Mouse (Mus musculus) heart, embryonic 16.5 days (tissue): Measurements from ENCODE around the gene Snai3. TPM values are rescaled to one million over a fixed set of nuclear protein-coding genes. Genes with fewer than 3 reads are reported as not detected.
A peak's percentile ranks its signal among the peaks of the same experiment; 100 is the strongest.

Experiments
- ATAC-seq: fragments of 200-750 bp; cut with Nextera tagmentation; replicated peaks from 2 replicates; pipeline ENCODE4 v1.8.0; 2017; ENCODE audit warnings: moderate number of reproducible peaks; ENCODE audit not compliant: insufficient read depth, low FRiP score; ENCODE audit errors: extremely low read depth
- H3K27ac ChIP-seq: fragments of 300-500 bp; sonication (generic); 2 replicates; pipeline ENCODE4 v1.5.1; 2014; ENCODE audit warnings: mild to moderate bottlenecking, low read length, control low read depth, moderate library complexity
- H3K27me3 ChIP-seq: fragments of 300-500 bp; sonication (generic); 2 replicates; pipeline ENCODE4 v1.6.1; 2014; ENCODE audit warnings: low read length, mixed read lengths; ENCODE audit not compliant: control insufficient read depth, insufficient read depth
- H3K36me3 ChIP-seq: fragments of 300-500 bp; sonication (generic); 2 replicates; pipeline ENCODE4 v1.6.1; 2014; ENCODE audit not compliant: control insufficient read depth, insufficient read depth
- H3K4me1 ChIP-seq: fragments of 300-500 bp; sonication (generic); 2 replicates; pipeline ENCODE4 v1.6.1; 2014; ENCODE audit warnings: low read length, mixed read lengths; ENCODE audit not compliant: control insufficient read depth, insufficient read depth
- H3K4me2 ChIP-seq: fragments of 300-500 bp; sonication (generic); 2 replicates; pipeline ENCODE4 v1.6.1; 2014; ENCODE audit warnings: low read depth, mild to moderate bottlenecking, control low read depth, low read length
- H3K4me3 ChIP-seq: fragments of 300-500 bp; sonication (generic); 2 replicates; pipeline ENCODE4 v1.5.1; 2014; ENCODE audit warnings: mild to moderate bottlenecking, control low read depth, low read length
- H3K9ac ChIP-seq: fragments of 300-500 bp; sonication (generic); 2 replicates; pipeline ENCODE4 v1.6.1; 2014; ENCODE audit warnings: low read length, control low read depth
- H3K9me3 ChIP-seq: fragments of 300-500 bp; sonication (generic); replicated peaks from 2 replicates; pipeline ENCODE4 v1.6.1; 2016; ENCODE audit warnings: low read length; ENCODE audit not compliant: control insufficient read depth
- WGBS: fragments of 180-500 bp; shearing (Covaris S2); extraction: QIAGEN DNeasy Blood & Tissue Kit; methylation state at CpG from one replicate; pipeline ENCODE4 v1.1.7; 2014; 5-methylcytosine and 5-hydroxymethylcytosine counted together
- polyA plus RNA-seq: library from polyadenylated mRNA; unstranded; fragments of >200 nt; fragmentation: Nextera tagmentation; extraction: Ambion mirVana; gene quantifications from 2 replicates; pipeline ENCODE4 v1.2.1, GENCODE M21; 2015

Snai3 gene
- polyA plus RNA-seq, 1 experiment from 2014 or later, result 3.6 TPM

DNA sequence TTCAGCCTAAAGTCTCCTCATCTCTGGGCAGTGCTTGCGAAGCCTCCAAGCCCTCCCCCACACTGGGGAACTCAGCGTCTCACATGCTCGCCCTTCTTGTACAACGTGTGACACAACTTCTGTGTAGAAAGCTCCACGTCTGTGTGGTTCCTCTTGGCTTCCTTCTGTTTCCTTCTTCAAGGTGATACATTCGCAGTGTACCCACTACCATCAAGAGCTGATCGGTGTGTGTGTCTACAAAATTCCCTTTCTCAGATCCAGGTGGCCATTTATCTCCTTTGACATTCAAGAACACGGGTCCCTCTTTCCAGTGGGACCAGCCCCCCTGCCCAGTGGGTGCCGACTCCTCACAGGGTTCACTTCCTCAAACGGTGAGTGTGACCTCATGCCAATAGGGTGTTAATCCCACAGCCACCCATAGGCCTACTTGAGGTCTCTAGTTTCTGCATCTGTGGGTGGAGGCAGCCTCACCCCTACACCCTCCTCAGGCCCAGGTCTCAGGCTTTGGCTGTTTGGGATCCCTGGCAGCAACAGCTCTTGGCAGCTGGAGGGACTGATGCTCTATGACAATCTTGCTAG, 30.4 kb downstream of the Snai3 start:
- no peak for ATAC-seq
- H3K36me3 ChIP-seq, result no peaks in the 10 kb centered on the region; the same call in none of the 2 replicates
- H3K4me1 ChIP-seq, result peaks cover 14% of the 10 kb centered on the region
- no peak overlapping the region for H3K4me3 ChIP-seq
- no peak overlapping the region for H3K9ac ChIP-seq
- 72% methylated on average over 10 of the region's 10 CpGs for WGBS
- H3K4me2 ChIP-seq, result no peak overlapping the region
- no peaks in the 10 kb centered on the region for H3K27me3 ChIP-seq
- H3K27ac ChIP-seq, result no peak overlapping the region
- no peaks in the 10 kb centered on the region; the same call in 1 of the 2 replicates for H3K9me3 ChIP-seq

DNA sequence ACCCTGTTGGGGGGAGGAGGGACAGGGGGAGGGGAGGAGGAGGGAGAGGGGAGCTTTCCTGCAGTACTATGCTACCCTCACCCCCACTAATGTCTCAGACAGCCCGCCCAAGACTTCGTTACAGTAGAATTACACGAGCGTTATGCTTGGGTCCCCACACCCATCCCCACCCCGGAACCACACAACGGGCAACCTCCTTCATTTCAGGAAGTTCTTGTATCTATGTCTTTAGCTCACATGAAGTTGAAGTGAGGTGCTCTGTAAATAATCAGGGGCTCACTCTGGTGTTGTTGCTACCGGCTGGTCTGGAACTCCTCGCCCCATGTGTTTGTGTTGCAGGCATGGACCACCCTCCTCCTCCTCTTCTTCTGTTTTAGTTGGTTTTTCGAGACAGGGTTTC, 32.4 kb downstream of the Snai3 start:
- no peak overlapping the region for H3K27ac ChIP-seq
- H3K27me3 ChIP-seq, result no peaks in the 10 kb centered on the region
- peaks cover 23% of the 10 kb centered on the region for H3K4me1 ChIP-seq
- WGBS, result 81% methylated on average over 9 of the region's 9 CpGs
- no peaks in the 10 kb centered on the region; the same call in 1 of the 2 replicates for H3K36me3 ChIP-seq
- no peaks in the 10 kb centered on the region for H3K9me3 ChIP-seq
- H3K4me3 ChIP-seq, result no peak overlapping the region
- ATAC-seq, result no peak
- H3K4me2 ChIP-seq, result no peak overlapping the region
- H3K9ac ChIP-seq, result no peak overlapping the region

DNA sequence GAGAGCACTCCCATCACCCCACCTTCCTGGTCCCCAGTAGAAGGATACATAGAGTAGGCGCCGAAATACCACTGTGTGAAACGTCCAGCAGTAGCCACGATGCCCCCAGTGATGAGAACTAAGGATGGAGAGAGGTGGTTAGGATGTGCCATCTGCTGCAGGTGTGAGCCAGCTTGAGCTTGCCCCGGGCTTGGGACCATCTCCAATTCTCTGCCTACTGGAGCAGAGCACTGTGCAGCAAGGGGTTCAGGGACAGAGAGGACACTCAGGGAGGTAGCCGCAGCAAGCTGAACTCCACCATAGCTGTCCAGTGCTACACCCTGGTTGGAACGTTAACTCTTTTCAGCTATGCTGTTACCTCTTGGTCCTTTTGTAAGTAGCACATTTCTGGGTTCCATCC, 32.9 kb downstream of the Snai3 start:
- no peaks in the 10 kb centered on the region; the same call in 1 of the 2 replicates for H3K36me3 ChIP-seq
- H3K4me3 ChIP-seq, result no peak overlapping the region
- H3K9ac ChIP-seq, result no peak overlapping the region
- ATAC-seq, result no peak
- H3K9me3 ChIP-seq, result no peaks in the 10 kb centered on the region
- H3K27me3 ChIP-seq, result no peaks in the 10 kb centered on the region
- peaks cover 21% of the 10 kb centered on the region for H3K4me1 ChIP-seq
- 92% methylated on average over 7 of the region's 7 CpGs for WGBS
- H3K4me2 ChIP-seq, result no peak overlapping the region
- no peak overlapping the region for H3K27ac ChIP-seq

DNA sequence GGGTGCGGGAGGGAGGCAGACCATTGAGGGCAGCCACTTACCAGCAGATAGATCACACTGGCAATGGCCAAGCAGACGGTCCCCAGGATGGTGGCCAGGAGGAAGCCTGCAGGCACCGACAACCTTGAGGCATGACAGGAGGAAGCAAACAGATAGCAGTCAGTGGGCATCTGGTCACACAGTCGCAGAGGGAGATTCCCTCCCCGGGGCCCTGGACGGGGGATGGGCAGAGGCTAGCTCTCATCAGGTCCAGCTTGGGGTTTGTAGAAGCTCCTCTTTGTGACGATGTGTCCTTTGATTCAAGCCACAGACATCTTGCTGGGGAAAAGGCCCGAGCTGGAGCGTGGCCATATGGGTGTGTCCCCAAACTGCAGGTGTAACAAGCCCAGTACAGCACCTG, 34.4 kb downstream of the Snai3 start:
- WGBS, result 58% methylated on average over 9 of the region's 9 CpGs

DNA sequence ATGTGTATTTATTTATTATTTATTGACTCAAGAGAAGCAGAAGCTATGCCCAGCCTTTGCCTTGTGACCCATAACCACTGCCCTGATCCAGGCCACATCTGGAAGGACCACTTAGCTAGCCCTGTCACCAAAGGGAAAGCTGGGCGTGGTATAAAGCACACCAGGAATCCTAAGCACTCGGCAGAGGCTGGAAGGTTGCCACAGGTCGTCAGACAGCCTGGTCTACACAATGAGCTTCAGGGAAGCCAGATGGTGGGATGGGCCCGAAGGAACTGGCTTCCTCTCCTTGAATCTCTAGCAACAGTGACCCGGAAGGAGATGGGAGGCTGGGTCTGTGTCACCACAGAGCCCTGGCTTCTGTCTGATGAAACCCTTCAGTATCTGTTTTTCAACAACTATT, 36.9 kb downstream of the Snai3 start:
- Histone ChIP-seq H3K4me3 (no peak overlapping the region), H3K36me3 (peaks cover 2% of the 10 kb centered on the region; the same call in 1 of the 2 replicates), H3K4me2 (no peak overlapping the region), H3K27me3 (no peaks in the 10 kb centered on the region), H3K9me3 (no peaks in the 10 kb centered on the region), H3K27ac (no peak overlapping the region), H3K4me1 (peaks cover 13% of the 10 kb centered on the region), H3K9ac (no peak overlapping the region)
- 0 out of 2 replicates have a peak, but pooled peaks have one; percentile 49 for ATAC-seq
- WGBS, result 21% methylated on average over 5 of the region's 5 CpGs

More for the DNA sequence above, 34.4 kb downstream of the Snai3 start:
- Histone ChIP-seq H3K27me3 (no peaks in the 10 kb centered on the region), H3K36me3 (no peaks in the 10 kb centered on the region; the same call in 1 of the 2 replicates), H3K4me2 (no peak overlapping the region), H3K27ac (no peak overlapping the region), H3K9ac (no peak overlapping the region), H3K9me3 (no peaks in the 10 kb centered on the region), H3K4me1 (peaks cover 10% of the 10 kb centered on the region), H3K4me3 (no peak overlapping the region)
- no peak for ATAC-seq

DNA sequence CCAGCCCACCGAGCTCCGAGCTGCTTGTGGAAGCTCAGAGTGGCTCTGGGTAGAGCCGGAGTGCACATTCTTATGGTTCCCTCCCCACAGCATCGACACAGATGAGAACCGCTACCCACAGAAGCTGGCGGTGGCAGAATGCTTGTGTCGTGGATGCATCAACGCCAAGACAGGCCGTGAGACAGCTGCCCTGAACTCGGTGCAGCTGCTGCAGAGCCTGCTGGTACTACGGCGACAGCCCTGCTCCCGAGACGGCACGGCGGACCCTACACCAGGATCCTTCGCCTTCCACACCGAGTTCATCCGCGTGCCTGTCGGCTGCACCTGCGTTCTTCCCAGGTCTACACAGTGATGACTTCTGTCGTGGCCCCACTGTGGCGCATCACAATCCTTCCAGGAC, 37.3 kb downstream of the Snai3 start:
- Histone ChIP-seq H3K4me3 (no peak overlapping the region), H3K9ac (no peak overlapping the region), H3K27ac (no peak overlapping the region), H3K27me3 (no peaks in the 10 kb centered on the region), H3K9me3 (no peaks in the 10 kb centered on the region), H3K4me1 (peaks cover 13% of the 10 kb centered on the region), H3K4me2 (no peak overlapping the region), H3K36me3 (peaks cover 5% of the 10 kb centered on the region; the same call in 1 of the 2 replicates)
- no peak for ATAC-seq
- 80% methylated on average over 24 of the region's 24 CpGs for WGBS

DNA sequence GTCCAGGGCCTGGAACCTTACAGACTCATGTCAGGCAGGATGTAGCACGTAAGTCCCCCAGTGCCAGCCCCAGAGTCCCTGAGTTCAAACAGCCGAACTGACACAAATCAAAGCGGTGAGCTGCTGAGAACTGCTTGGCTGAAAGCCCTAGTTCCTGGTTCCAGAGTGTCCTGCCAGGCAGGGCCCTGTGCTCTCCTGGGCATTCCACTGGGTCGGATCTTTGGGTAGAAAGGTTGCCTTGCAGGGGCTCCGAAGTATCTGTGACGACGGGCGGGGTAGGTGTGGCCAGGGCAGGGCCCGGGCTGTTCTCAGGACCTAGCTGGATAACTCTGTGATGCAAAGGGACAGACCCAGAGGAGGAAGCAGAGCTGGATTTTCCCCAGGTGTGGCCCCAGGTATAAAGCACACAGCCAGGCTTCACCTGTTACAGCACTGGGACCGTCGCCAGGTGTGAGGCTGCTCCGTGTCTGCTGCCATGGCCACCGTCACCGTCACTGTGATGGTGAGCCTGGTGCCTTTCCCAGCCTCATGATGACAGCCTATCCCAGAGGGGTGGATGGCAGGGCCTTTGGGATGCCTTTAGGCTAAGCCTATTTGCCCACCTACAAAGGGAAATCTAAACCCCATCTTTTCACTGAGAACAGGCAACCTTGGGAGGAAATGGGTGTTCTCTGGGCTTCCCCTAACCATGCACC, 39.0 kb downstream of the Snai3 start, which contains the start of gene Il17c:
Gene Il17c, plus strand, starts transcription at position 645 of the 695 bp plus-strand sequence.
- H3K4me3 ChIP-seq, result no peak within 1 kb of the TSS
- no peak within 1 kb of the TSS for H3K4me2 ChIP-seq
- H3K4me1 ChIP-seq, result peaks cover 13% of the 10 kb centered on the region
- H3K9me3 ChIP-seq, result no peaks in the 10 kb centered on the region
- H3K27ac ChIP-seq, result no peak within 1 kb of the TSS
- no peak within 1 kb of the TSS for H3K9ac ChIP-seq
- H3K27me3 ChIP-seq, result no peaks in the 10 kb centered on the region
- no peak for ATAC-seq
- WGBS, result 69% methylated on average over 14 of the region's 14 CpGs
- peaks cover 12% of the 10 kb centered on the region; the same call in 1 of the 2 replicates for H3K36me3 ChIP-seq

DNA sequence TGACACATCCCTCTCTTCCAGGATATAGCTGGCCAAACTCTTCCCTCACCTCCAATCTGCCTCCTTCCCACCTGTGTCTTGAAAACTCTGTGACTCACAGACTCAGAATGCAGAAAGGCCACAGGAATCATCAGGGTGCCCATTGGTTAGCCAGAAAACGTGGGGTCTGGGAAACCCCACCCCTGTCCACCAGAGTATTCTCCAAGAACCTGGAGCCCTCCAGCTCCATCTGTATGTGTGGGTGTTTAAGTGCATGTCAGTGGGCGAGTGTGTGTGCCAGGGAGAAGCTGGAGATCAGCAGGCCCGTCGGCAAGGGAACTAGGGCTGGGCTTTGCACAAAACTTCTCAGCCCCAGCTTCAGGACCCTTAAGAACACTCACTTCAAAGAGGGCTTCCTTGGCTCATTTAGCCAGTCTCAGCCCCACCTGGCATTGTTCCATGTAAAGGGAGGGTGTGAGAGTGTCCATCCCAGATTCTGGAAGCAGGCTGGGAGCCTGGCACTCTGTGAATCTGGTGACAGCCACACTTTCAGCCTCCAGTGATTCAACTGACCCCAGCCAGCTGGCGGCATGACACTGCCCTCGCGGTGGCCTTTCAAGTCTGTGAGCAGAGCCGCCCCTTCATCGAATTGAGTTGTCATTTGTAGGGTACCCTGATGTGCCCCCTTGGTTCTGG, 40.5 kb downstream of the Snai3 start:
- H3K36me3 ChIP-seq, result peaks cover 20% of the 10 kb centered on the region
- H3K4me2 ChIP-seq, result no peak overlapping the region
- no peak overlapping the region for H3K27ac ChIP-seq
- no peaks in the 10 kb centered on the region for H3K9me3 ChIP-seq
- H3K27me3 ChIP-seq, result no peaks in the 10 kb centered on the region
- ATAC-seq, result no peak
- 43% methylated on average over 9 of the region's 9 CpGs for WGBS
- H3K9ac ChIP-seq, result no peak overlapping the region
- H3K4me1 ChIP-seq, result peaks cover 13% of the 10 kb centered on the region
- no peak overlapping the region for H3K4me3 ChIP-seq

DNA sequence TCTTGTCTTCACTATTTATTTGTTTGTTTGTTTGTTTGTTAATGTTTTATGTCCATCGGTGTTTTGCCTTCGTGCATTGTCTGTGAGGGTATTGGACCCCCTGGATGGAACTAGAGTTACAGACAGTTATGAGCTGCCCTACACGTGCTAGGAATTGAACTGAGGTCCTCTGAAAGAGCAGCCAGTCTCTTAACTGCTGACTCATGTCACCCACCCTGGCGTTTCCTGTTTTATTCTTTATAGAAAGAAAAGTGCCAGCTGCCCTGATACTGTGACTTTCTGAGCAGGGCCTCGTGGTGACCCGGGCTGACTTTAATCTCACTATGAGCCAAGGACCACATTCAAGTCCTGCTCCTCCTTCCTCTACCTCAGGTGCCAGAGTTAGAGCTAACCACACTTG, 45.0 kb downstream of the Snai3 start:
- WGBS, result 83% methylated on average over 6 of the region's 6 CpGs
- ATAC-seq, result no peak
- Histone ChIP-seq H3K27me3 (no peaks in the 10 kb centered on the region), H3K4me2 (no peak overlapping the region), H3K27ac (no peak overlapping the region), H3K9me3 (no peaks in the 10 kb centered on the region), H3K4me3 (no peak overlapping the region), H3K9ac (no peak overlapping the region), H3K4me1 (0 out of 2 replicates have a peak, but pooled peaks cover 2% of the 10 kb centered on the region), H3K36me3 (peaks cover 54% of the 10 kb centered on the region)
